Mouse (Mus musculus): ENCODE results near the gene Cpt2.

DNA sequence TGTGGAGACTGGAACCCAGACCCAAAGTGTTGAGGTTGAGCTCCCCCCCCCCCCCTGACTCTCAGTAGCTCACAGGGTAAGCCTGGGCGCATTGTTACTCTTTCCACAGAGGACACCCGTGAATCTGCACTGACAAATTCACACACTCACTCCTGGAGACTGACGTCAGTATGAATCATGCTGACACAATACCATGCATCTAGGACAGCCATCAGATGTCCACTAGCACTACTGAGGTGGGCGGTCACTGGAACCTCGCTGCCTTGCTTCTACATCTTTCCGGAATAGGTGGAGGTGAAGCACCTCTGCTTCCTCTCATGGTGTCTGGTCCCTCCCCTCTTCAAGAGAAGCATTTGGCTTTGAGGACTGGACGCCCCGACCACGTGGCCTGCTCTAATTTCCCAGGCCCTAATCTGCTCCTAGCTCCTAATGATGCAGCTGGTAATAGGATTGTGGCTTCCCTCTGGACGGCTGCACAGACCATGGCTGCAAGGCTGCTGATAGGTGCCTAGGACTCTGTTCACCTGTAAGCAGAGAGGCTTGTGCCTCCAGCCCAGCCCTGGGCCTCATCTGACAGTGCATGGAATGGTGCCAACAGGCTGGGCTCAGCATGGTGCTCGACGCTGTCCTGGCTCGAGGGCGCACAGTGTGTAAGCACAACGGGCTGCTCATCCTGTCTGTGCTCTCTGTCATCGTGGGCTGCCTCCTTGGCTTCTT is 44.7 kb upstream of the Cpt2 start, which contains the start of gene Slc1a7:
- TF ChIP-seq CTCF (IDR thresholded peaks at IDR 0.05; ENCODE audit: low read depth) (no peak), EP300 (IDR thresholded peaks at IDR 0.05; ENCODE audit: low read depth) (no peak)
